Mouse (Mus musculus) olfactory bulb, adult 2 months (tissue): Measurements from ENCODE around the gene Adcy5.

Experiments
- CTCF ChIP-seq: fragments of 200-500 bp; IDR thresholded peaks from 2 replicates; pipeline ENCODE4 v1.5.1; 2012; ENCODE audit warnings: low read depth, mild to moderate bottlenecking, low read length, moderate library complexity; ENCODE audit not compliant: insufficient read depth
- POLR2A ChIP-seq: fragments of 200-500 bp; IDR thresholded peaks from 2 replicates; pipeline ENCODE4 v1.6.1; 2012; ENCODE audit warnings: mild to moderate bottlenecking, low read depth, low read length, moderate library complexity; ENCODE audit not compliant: insufficient read depth

GRCm38 (mm10) chr16:35306631-35307030, 152.0 kb downstream of the Adcy5 start:
- TF ChIP-seq CTCF (no peak), POLR2A (no peak)
